Mouse (Mus musculus) heart, postnatal 0 days (tissue): ENCODE data around the gene Hes7.

ENCODE experiments used
- CTCF ChIP-seq: IDR thresholded peaks from 2 replicates; pipeline ENCODE4 v1.5.1; 2016; ENCODE audit warnings: antibody characterized with exemption, control low read depth, low read depth
- EP300 ChIP-seq: IDR thresholded peaks from 2 replicates; pipeline ENCODE4 v1.6.1; 2016; ENCODE audit warnings: antibody characterized with exemption, low read depth

DNA sequence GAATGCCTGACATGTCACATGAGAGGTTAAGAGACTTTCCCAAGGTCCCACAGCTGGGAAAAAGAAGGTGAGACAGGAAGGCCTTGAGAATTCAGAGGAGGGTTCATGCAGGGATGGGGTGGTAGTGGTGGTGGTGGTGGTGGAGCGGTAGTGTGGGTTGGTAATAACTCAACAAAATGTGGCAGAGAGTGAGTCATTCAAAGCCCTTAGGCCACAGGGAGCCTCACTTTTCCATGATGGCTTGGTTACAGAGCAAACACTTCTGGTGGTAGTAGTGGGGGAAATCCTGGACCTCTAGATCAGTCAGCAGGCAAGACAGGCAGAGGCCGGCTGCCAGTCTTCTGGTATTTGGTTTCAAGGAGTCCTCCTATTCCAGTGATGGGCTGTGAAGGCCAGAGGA lies 52.4 kb downstream of the Hes7 start:
- no peak for TF ChIP-seq CTCF
- TF ChIP-seq EP300, result no peak
